Mouse (Mus musculus) layer of hippocampus, postnatal 10 days (tissue): ENCODE data around the gene Tmem53. TPM values are rescaled to one million over a fixed set of nuclear protein-coding genes. Genes with fewer than 3 reads are reported as not detected.

Experiments used
- DNase-seq, 2 experiments: peaks; one replicate each; pipeline ENCODE4 v3.0.0; 2021; ENCODE audit warnings: low spot score in 2 of 2
- total RNA-seq, 2 experiments: library from RNA; stranded (reverse); gene quantifications; 2 replicates each; pipeline ENCODE4 v1.2.3; 2021

Tmem53 gene
- total RNA-seq, 2 experiments from 2014 or later, result 5.0 to 6.2 TPM

GRCm38 (mm10) chr4:117281090-117281845, 29.5 kb downstream of the Tmem53 start:
- DNase-seq, result no peak

- DNase-seq, result no peak
Measured at GRCm38 (mm10) chr4:117283271-117284191, 31.8 kb downstream of the Tmem53 start.

GRCm38 (mm10) chr4:117284363-117284762, 32.6 kb downstream of the Tmem53 start:
- no peak for DNase-seq

- no peak for DNase-seq
Measured at GRCm38 (mm10) chr4:117288277-117288926, 36.7 kb downstream of the Tmem53 start.

- peak; percentile 70 to 82 for DNase-seq
Measured at GRCm38 (mm10) chr4:117288927-117289801, 37.4 kb downstream of the Tmem53 start.

- no peak for DNase-seq
Measured at GRCm38 (mm10) chr4:117291696-117292095, 39.9 kb downstream of the Tmem53 start.

GRCm38 (mm10) chr4:117296849-117297593, 45.3 kb downstream of the Tmem53 start:
- no peak for DNase-seq

- DNase-seq, result no peak
Measured at GRCm38 (mm10) chr4:117297819-117298218, 46.1 kb downstream of the Tmem53 start.

- no peak for DNase-seq
Measured at GRCm38 (mm10) chr4:117299921-117300320, 48.2 kb downstream of the Tmem53 start.

- DNase-seq, result no peak
Measured at GRCm38 (mm10) chr4:117302027-117302806, 50.5 kb downstream of the Tmem53 start.

- no peak for DNase-seq
Measured at GRCm38 (mm10) chr4:117303581-117304238, 52.0 kb downstream of the Tmem53 start.

- DNase-seq, result no peak
Measured at GRCm38 (mm10) chr4:117304239-117305025, 52.7 kb downstream of the Tmem53 start.

- DNase-seq, result no peak
Measured at GRCm38 (mm10) chr4:117305461-117305860, 53.7 kb downstream of the Tmem53 start.

GRCm38 (mm10) chr4:117307270-117307669, 55.5 kb downstream of the Tmem53 start:
- no peak for DNase-seq

- DNase-seq, result no peak
Measured at GRCm38 (mm10) chr4:117309427-117309826, 57.7 kb downstream of the Tmem53 start.

- no peak for DNase-seq
Measured at GRCm38 (mm10) chr4:117311891-117312290, 60.1 kb downstream of the Tmem53 start.

- DNase-seq, result no peak
Measured at GRCm38 (mm10) chr4:117312416-117313084, 60.8 kb downstream of the Tmem53 start.
